Mouse (Mus musculus) liver, adult (tissue): Measurements from ENCODE around the gene Rhbdd1.

Source experiments
- GATA4 ChIP-seq: IDR thresholded peaks from 2 replicates; pipeline ENCODE4 v1.6.1; 2014; ENCODE audit warnings: mild to moderate bottlenecking, low read length; ENCODE audit not compliant: insufficient replicate concordance

Gene Rhbdd1

DNA sequence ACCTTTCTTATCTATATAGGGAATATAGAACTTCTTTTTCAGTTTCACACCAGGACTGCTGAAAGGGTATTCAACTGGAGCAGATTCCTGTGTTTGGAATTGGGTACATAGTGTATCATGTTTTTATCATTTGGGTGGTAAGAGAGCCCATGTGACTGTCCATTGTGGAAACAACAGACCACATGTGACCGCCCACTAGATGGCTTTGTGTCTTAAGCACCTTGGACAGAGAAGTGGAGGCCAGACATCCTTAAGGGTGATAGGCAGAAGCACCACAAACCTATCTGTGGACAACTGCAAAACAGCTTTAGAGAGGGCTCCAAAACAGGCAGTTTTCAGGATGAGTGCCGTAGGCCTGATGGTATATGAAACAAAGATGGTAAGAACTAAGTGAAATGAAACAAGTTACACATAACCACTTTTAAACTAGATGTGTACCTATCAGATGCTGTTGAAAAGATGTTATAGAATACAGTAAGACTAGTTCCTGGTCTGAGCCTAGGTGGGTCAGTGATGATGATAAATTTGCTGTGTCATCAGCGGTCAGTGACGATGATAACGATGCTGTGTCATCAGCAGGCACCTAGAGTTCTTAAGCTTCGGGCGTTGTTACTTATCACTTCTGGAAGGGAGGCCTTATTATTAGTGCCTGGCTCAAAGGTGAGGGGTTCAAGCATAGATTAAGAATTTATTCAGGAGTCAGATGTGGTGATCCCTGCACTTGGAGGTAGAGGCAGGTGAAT is 12.0 kb downstream of the Rhbdd1 start:
- TF ChIP-seq GATA4, result no peak

DNA sequence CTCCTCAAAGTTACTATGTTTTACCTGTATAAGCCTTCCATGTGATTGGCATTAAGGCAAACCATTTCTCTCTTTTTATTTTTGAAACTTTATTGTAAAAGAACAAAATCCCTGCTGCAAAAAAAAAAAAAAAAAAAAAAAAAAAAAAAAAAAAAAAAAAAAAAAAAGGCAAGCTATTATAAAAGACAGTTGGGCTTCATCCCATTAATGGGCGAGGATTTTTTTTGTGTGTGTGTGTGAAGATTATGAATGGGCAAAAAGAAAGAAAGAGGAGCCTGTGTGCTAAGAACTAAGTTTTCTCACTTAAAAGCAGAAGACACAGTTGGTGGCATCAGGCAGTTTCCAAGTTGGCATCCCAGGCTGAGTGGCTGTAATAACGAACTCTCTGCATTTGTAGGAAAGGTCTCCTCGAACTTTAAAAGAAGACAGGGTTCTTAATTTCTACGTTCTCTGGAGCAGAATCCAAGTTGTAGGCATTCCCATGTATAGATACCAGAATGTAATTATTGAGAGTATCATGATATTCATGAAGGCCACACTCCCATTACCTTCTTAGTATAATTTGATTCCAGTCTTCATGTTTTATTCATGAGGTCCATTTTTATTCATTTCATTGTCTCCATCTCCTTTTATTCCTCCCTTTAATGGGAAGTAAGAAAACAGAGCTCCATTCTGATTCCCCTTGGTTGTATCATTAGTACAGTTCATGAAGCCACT is 13.1 kb downstream of the Rhbdd1 start:
- TF ChIP-seq GATA4, result no peak

DNA sequence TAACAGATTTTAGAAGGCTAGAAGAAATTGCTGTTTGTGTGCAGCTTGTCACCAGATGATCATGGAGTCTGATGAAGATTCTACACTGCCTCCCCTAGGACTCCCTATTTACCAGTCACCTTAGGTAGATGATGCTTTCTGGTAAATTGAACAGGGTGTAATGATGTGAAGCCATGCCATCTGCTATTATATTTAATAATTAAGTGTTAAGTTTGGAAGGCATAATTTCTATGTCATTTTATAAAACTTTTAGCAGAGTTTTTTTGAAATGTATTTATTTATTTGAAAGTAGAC is 13.6 kb downstream of the Rhbdd1 start:
- TF ChIP-seq GATA4, result no peak

GRCm38 (mm10) chr1:82334506-82334905 is 18.3 kb downstream of the Rhbdd1 start:
- no peak for TF ChIP-seq GATA4

DNA sequence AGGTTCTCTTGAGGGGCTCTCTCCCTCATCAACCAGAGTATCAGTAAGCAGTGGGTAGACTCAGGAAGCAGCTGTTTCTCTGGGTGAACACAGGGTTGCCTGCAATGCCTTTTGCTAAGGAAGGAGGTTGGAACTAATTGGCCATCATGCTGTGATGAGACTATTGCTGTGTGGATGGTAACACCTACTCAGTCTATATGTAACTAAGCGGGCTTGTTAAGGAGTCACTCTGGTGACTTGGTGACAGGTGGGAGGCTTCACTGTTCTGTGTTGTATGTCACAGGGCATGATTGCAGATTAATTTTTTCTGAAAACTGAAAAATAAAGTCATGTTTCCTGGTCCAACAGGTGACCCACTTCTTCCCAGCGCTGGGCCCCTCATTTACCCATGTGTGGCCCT is 36.8 kb downstream of the Rhbdd1 start:
- TF ChIP-seq GATA4, result no peak

DNA sequence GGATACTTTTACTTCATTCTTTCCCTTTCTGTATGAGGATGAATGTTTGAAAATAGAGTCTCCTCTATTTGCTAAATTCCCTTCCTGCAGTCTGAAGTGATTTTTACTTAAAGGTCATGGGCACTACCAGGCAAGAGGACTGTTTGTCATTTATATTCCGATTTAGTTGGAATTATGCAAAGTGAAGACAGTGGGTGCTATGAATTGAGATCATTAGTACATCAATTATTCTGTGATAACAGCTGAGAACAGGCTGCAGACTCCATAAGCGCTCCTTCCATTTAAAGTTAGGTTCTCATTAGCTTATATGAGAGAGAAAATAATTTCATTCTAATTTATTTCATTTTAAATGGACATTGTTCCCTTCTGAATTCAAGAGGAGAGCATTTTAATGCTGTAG is 37.5 kb downstream of the Rhbdd1 start:
- TF ChIP-seq GATA4, result no peak

DNA sequence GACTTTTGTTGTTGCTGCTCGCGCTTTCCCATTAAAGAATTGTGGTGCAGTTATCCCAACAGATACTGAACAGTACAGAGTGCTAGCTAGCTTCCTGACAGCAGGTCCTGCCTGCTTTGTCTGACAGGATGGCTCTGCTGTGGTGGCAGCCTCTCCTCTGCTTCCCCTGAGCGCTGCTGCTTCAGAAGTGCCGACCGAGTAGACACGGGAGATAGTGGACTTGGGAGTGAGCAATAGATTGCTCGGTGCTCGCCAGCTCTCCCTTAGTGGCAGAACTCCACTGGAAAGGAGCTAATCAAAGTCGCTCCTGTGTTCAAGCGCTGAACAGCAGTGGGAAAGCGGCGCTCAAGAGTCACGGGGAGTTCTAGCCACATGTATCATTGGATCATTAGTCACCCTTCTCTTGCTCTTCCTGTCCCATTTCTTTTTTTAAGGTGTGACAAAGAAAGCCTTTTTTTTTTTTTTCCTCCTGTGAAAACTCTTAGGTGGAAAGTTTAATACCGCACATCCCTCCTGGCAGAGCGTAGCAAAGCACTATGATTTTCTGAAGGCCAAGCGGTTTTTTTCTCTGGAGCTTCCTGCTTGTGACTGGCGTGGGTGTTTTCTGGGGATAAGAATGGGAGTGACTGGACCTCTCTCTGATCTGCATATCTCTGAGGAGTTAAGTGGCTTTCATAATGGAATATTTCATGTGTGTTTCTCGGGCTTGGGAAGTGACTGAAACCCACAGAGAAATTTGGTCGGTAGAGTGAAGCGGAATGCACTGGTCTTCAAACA is 42.8 kb downstream of the Rhbdd1 start:
- no peak for TF ChIP-seq GATA4

DNA sequence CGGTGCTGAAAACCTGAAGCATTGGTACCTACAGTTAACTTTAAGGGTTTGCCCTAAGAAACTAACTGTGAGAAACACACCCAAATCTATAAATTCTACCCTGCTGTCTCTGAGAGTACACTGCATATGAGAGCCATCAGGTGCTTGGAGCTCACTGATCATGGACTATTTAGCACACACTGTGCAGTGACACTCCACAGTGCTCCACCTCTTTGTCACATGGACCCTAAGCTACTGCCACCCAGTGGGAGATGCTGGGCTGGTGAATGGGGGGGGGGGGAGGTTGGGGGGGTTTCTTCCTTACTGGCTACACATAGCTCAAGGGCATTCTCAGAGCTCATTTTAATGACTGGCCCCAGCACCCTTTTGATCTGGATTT is 43.4 kb downstream of the Rhbdd1 start:
- no peak for TF ChIP-seq GATA4

DNA sequence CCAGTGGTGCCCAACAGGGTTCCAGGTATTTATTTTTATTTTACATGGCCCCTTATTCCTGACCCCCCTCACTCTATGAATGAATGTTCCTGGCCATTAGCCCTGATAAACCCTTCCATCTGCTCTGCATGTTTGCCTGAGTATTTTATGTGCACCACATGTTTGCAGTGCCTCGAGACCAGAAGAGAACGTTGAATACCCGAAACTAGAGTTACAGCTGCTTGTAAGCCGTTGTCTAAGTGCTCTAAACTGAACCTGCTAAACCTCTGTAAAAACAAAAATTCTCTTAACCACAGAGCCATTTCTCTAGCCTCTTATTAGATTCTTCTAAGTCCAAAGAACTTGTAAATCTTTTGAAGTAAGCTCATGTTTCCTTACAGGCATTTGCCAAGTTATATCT is 45.0 kb downstream of the Rhbdd1 start:
- TF ChIP-seq GATA4, result no peak

- TF ChIP-seq GATA4, result no peak
These were observed 45.9 kb downstream of the Rhbdd1 start for GRCm38 (mm10) chr1:82362165-82362564.

GRCm38 (mm10) chr1:82364047-82364446 is 47.8 kb downstream of the Rhbdd1 start:
- TF ChIP-seq GATA4, result no peak

- no peak for TF ChIP-seq GATA4
These were observed 48.2 kb downstream of the Rhbdd1 start for GRCm38 (mm10) chr1:82364468-82364867.

DNA sequence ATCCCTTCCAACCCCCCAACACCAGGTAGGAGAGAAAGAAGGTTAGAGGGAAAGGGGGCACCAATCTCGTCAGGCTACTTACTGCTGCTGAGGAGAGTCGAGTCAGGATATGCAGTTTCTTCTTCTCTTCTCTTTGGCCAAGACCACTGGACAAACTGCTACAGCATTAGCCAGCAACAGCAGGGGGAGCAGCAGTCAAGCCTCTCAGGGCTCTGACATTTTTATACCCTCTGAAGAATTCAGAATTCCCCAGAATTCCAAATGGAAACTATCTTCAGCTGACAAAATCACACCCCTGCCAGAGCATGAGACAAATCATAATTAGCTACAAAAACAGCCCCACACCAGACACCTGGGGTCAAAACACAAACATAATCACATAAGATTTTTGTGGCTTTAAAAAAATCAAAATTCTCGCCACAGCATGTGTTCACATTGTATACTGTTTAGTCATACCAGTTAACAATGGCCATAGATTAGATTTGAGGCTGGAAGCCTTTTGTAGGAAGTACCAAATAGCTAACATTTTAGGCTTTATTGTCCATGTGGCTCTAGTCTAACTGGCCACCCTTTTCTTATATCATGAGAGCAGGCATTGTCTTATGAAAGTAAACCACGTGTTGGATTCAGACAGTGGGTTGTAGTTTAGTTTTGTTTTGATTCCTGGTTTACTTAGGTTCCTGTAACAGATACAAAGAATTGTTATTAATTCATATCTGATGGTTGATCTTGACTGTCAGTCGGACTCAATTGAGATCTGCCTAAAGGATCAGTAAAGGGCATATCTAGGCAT is 55.6 kb downstream of the Rhbdd1 start:
- TF ChIP-seq GATA4, result no peak

GRCm38 (mm10) chr1:82373924-82374323 is 57.7 kb downstream of the Rhbdd1 start:
- no peak for TF ChIP-seq GATA4

GRCm38 (mm10) chr1:82374831-82375358 is 58.6 kb downstream of the Rhbdd1 start:
- TF ChIP-seq GATA4, result no peak
